Mouse (Mus musculus): Measurements from ENCODE around the gene Proser2.
"Not testable (repeated sequence)": the region's sequence is repeated elsewhere in the genome, so short reads cannot be mapped to it uniquely, and the experiment has no call there.

Proser2 gene

DNA sequence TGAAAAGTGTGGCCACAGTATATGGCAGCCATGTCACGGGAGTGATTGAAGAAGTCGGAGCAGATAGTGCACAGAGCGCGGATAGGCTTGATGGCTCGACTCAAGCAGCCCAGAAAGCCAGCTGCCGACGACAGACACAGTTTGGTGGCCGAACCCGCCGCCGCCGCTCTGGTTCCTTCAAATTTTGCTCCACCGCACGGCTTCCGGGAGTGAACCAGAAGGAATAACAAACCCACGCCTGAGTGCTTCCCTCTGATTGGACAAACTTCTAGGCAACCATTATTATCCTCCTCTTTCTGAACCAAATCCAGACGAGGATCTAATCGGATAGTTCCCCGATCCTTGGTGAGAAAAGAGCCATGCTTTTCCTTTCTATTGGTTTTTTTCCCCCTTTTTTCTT is 3.9 kb upstream of the Proser2 start:
- no peak for DNase-seq (ENCODE audit: extremely low spot score, low read depth, low spot score)

DNA sequence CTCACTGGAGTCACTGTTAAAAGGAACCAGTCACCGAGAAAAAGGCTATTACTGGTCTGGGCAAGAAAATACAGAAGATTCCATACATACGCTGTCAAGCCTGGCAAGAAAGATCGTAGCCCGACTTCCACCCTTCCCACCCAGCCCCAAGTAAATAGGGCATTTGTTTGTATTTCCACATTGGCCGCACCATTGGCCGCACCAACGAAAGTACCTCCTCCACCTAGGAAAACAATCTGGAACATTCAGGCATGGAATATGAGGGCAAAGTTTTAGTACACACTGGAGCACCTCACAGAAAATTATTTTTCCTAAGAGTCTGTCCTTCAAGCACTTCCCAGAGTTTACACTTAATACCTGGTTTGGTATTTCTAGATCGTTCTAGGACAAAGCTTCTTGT is 1.1 kb downstream of the Proser2 start:
- no peak for DNase-seq (ENCODE audit: extremely low spot score, low read depth, low spot score)

DNA sequence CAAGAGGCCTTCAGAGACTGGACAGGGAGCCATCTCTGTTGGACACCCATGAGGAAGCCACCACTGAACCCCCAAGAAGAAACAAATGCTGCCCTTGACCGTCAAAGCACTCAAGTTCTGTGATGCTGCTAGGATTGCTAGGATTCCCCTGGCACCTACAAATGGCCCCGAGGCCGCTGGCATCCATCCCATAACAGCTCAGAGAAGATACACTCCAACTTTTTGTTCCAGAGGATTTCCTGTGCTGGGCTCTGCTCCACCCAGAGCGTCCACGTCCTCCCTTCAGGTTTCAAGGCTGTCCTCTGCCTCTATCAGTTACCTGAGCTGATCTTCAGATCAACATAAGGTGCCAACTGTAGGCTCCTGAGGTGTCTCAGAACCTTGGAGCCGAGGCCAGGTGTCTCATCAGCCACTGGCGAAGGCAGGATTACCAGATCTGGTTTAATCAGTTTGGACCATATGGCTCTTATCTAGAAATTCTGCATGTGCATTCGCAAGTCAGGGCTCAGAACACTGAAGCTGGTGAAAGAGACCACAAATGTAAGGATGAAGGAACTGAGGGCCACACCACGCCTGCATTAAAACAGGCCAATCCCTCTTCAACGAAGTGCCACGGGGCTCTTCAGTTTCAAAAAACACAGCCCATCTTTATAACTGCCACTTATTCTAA is 1.7 kb downstream of the Proser2 start:
- no peak for DNase-seq (ENCODE audit: extremely low spot score, low read depth, low spot score)

DNA sequence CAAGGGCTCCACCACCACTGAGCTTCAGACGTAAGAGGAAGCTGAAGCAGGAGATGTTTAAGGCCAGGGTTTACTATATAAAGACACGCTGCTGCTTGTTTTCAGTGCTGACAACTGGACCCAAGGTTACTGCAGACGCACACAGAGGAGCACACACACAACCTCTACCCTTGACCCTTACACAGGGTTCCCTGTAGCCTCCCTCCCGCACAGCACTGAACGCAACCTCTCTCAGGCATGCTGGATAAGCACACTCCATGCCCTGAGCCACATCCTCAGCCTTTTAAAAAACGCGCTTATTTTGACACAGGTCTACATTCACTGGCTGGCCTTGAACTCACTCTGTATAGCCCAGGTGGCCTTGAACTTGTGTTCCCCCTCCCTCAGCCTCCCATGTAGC is 7.0 kb downstream of the Proser2 start:
- DNase-seq (ENCODE audit: extremely low spot score, low read depth, low spot score), result no peak

DNA sequence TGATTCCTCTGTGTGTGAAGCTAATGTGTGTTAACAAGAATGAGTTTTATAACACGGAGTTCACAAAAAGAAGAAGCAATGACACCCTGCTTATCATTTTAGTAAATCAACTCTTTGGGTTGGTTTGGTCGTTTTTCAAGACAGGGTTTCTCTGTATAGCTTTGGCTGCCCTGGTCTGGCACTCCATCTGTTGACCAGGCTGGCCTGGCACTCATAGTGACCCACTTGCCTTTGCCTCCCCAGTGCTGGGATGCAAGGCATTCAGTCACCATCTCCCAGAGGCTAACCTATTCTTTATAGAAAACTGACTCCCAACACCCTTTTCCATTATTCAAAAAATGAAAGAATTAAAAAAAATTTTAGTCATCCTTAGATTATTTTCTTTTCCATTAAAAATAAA is 8.9 kb downstream of the Proser2 start:
- no peak for DNase-seq (ENCODE audit: extremely low spot score, low read depth, low spot score)

DNA sequence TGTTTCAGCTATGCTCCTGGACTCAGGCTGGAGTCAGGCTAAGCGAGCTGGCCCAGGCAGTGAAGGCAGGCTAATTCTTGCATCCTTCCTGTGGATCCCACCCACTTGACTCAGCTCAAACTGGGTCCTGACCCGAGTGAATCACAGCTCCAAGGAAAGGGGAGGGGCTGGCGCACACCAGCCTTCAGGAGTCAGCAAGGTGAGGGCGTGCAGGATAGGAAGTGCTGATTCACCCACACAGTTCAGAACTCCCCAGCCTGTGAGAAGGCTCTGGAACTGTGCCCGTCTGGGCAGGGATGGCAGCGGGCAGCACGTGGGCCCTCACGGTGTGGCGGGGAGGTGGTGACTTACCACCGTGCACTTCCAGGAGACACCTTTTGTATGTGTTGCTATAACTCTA is 11.8 kb downstream of the Proser2 start:
- DNase-seq (ENCODE audit: extremely low spot score, low read depth, low spot score), result no peak

DNA sequence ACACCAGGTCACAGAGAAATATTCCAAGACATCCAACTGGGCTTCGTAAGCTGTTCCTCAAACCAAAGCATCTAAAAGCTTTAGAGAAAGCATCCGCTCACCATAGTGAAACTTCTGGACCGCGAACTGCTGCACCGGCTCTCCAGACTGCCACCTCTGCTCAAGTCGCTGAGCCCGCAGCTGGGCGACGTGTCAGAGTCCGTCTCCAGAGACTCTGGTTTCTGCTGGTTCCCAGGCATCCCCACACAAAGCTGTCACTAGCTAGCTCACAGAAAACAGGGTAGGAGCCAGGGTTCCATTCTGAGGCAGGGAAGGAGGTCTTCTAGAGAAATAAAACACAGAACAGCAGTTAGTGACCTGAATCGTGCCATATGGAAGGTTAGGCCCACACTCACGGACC is 16.2 kb downstream of the Proser2 start:
- no peak for DNase-seq (ENCODE audit: extremely low spot score, low read depth, low spot score)

DNA sequence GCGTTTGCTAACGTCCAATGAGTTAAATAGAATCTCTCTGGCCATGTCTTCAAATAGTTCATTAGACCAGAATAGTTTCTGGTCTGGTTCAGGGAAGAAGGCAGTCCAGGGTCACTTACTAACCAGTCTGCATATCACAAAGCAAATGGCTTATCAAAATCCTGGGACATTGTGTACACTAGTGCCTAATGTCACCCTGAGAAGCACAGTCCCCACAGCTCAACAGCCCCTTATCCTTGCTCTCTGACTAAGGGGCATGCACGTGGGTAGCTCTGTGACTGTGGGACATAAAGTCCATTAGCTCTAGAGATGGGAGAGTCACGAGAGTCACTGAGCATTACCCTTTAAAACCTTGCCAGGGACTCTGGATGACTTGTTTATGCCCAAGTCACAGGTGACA is 17.4 kb downstream of the Proser2 start:
- DNase-seq (ENCODE audit: extremely low spot score, low read depth, low spot score), result no peak

DNA sequence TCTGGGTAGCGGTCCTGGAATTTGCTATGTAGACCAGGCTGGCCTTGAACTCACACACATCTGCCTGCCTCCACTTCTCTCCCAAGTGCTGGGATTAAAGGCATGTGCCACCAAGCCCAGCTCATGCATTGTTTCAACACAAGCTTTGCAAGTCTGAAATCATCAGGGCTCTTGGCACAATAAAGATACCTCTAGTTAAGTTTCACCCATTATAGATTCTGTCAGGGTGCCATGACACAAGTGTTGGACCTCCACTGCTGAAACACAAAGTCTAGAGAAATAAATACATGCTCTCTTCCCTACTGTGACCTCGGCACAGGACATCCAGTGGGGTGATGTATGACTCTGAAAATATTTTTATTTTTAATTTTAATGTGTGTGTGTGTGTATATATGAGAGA is 24.6 kb downstream of the Proser2 start:
- no peak for DNase-seq (ENCODE audit: extremely low spot score, low read depth, low spot score)

DNA sequence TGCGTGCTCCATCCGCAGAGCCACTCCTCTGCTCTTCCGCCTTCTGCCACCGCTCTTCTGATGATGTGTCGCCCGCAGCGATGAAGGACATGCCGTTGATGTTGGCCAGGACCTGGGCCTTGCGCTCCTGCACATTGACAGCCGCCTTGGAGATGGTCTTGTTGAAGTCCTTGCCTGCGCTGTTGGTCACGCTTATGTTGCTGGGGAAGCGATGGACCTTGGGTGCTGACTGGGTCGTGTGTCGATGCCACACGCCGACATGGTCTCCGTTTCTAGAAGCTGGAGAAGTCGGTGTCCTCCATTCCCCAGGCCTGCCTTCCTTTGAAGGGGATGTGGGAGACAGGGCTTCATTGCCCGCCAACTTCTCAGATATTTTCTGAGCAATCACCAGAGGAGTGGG is 29.3 kb downstream of the Proser2 start:
- DNase-seq (ENCODE audit: extremely low spot score, low read depth, low spot score), result no peak

DNA sequence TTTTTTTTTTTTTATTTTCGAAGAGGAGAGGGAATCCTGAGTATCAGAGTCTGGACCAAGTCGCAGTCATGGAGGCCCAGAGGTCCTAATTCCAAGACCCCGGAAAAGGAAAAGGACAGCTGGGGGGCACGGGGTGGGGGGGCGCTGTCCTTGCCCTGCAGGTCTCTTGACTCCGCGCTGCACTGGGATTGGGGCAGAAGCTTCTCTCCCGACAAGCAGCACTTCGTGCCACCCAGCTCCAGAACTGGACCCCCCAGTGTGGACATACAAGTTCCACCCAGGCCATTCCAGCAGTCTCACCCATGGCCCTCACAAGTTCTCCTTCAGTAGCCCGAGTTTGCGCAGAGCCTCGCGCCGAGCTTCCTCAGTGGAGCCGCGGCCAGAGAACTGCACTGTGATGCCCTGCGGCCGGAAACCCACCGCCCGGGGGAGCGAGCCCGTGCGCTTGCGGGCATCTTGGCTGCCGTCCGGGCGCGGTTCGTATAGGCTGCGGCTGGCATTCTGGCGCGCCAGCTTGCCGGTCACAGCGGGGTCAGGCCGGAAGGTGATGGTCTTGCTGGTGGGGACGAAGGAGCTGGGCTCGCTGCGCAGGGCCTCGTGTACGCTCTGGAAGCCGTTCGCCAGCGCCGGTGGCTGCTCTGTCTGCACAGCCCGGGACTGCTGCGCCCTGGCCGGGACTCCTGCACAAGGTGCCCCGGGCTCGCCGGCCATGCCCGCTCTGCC is 29.8 kb downstream of the Proser2 start:
- DNase-seq (ENCODE audit: extremely low spot score, low read depth, low spot score), result no peak

DNA sequence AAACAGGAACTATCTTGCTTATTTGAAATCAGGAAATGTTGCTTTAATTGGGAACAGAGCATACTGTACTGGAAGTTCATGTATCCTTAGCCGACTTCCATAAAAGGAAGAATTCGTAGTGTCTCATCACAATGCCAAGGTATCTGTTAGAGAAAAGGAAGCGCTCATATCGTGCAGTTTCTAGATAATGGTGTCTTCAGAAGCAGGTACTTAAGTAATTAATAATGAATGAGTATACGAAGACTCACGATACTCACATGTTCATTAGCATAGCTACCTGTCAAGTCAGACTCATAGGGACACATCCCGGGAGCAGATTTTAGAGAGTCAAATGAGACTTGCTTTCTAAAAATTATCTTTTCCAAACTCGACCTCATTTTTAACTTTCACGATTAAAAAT is 30.6 kb downstream of the Proser2 start:
- DNase-seq (ENCODE audit: extremely low spot score, low read depth, low spot score), result no peak

DNA sequence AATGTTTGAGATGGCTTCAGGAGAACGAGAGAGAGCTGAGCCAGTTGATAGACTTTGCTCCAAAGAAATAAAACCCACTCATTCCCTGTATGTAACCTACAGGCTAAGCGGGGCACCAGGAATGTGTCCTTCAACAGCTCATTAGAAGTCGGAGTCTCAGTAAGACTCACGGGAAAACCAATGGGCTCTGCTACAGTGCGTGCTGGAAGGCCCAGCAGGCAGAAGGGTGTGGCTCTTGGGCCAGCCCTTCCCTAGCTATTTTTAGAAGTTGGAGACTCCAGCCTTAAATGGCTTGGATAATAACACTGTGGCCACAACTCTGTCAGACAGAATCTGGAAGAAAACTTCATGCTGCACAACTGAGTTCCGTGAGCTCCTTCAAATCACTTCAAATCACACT is 31.1 kb downstream of the Proser2 start:
- no peak for DNase-seq (ENCODE audit: extremely low spot score, low read depth, low spot score)

DNA sequence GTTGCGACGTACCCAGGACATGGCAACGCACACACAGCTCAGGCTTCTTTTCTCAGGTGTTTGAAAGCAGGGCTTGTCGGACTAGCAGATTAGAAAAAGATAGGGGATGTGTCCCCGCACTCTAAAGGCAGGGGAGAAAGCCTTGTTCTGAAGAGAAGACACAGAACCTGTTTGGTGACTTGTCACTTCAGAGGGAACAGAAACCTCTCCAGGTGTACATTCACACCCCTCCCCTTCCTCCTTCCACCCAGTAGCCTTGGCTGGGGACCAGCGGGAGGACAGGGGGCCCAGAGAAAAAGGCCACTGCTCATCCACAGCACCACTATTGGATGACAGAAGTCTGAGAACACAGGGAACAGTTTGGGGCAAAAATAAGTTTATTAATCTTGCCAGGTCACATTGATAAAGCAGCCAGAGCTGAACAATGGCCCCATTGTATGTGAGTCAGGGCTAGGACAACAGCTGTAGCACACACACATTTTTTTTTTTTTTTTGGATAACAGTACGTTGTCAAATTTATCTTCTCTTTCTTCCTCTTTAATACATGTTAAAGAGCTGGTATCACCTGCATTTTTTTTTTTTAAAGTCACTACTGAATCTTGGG is 32.8 kb downstream of the Proser2 start:
- no peak for DNase-seq (ENCODE audit: extremely low spot score, low read depth, low spot score)

DNA sequence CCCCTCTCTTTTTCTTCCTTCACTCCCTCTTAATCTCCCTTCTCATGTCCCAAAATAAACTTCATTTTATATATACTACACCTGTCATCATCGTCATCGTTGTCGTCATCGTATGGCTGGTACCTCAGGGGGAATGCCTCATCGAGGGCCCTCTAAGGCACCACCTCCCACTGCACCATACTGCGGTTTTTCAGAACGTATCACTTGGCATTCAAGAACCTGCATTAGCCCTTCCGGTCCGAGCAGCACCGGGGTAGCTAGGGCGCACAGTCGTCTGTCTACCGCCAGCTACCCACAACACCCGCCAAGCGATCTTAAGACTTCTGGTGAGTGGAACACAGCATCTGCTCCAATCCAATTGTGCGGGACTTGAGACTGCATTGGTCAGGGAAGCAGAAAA is 40.1 kb downstream of the Proser2 start:
- DNase-seq (ENCODE audit: extremely low spot score, low read depth, low spot score), result not testable (repeated sequence)

DNA sequence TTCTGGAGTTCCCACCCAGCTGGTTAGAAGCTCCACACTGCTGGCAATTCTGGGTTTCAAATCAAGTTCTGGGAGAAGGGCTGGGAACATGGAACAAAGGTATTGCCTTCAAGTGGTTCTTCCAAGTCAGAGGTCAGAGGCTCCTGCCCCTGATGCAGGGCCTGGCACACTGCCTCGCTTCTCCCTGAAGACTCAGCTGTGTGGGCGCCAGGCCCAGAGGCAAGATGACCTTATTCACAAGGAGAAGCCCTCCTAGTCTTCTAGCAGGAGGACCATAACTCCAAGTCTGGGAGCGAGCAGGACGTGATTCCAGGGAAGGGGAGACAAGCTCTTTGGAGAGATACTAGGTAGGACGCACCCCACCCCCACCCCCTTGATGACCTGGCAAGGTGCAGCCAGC is 42.9 kb downstream of the Proser2 start:
- DNase-seq (ENCODE audit: extremely low spot score, low read depth, low spot score), result no peak

DNA sequence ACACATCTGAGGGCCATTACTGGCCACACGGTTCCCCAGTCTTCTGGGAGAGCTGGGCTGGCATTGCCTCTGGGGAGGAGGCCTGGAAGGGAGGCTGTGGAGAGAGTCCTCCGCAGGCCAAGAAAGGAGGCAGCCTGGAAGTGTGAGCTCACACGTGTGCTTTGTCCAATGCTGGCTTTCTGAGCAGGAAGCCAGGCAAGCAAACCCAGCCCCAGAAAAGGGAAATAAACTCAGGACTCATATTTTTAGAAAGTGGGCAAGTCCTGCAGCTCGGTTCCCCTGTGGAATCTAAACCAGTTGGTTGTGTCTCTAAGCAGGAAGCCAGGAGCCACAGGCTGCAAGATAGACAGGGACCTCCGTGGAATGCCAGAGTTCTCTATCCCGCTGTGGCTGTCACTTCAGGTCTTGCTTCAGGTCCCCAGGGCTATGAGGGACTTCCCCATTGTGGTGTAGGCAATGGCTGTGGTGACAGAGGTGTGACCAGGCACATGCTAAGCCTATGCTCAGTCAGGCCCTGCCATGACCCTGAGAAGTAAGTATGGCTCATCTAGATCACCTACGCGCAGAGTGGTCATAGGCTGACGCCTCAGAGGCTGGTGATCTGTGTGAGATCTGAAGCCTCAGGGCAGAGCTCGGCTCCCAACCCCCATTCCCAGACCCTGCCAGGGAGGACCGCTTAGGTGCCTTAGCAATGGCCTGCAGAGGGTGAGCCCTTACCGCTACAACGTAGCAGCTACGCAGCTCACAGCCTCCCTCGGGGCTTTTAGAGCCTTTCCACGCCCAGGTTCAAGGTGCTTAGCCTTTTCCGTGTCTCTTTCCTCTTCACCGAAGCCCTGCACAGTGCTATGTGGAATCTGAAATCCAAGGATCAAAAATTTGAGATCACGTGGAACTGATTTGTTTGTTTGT is 44.1 kb downstream of the Proser2 start:
- no peak for DNase-seq (ENCODE audit: extremely low spot score, low read depth, low spot score)

DNA sequence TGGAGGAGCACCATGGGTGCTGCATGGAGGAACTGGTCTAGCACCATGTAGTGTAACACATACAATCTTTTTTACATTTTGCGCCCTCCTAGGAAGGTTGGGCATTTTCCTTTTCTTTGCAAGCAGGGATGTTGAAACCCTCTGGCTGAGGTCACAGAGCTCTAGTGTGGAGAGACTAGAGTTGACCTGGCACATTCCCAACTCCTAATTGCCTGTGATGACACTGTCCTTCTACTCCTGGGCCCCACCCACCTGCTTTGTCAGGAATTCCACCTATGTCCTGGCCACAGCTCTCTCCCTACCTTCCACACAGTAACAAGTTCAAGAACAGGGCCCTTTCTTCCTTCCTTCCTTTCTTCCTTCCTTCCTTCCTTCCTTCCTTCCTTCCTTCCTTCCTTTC is 46.3 kb downstream of the Proser2 start:
- no peak for DNase-seq (ENCODE audit: extremely low spot score, low read depth, low spot score)

DNA sequence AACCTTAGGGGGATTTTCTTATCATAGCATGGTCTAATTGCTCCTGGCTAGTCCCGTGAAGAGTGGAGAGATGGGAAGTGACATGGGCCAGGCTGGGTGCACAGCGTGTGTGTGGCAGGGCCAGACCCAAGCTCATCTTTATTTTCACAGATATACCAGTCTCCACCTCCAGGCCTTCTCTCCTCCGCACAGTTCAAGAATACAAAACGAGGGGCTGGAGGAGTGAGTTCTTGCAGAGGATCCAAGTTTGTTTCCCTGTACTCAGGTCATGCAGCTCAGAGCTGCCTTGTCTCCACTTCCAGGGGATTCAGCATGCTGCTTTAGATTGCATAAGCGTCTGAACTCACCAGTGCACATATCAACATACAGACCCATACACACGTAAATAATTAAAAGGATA is 47.4 kb downstream of the Proser2 start:
- no peak for DNase-seq (ENCODE audit: extremely low spot score, low read depth, low spot score)

DNA sequence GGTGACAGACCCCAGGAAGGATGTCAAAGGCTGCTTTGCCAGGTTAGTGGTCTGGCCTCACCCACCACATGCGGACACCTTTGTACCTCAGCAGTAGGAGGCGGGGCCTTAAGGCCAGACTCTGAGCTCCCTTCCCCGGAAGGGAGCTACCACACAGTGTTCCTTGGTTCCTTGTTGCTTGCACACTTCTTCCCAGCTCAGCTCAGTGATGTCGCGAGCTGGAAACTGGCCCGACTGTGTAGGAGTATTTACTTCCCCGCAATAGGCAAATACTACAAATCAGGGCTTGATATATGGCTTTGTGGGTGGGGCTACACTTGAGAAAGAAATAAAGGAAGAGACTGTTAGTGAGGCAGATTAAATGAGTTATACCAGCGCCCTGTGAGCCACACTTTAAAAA is 48.9 kb downstream of the Proser2 start:
- no peak for DNase-seq (ENCODE audit: extremely low spot score, low read depth, low spot score)

DNA sequence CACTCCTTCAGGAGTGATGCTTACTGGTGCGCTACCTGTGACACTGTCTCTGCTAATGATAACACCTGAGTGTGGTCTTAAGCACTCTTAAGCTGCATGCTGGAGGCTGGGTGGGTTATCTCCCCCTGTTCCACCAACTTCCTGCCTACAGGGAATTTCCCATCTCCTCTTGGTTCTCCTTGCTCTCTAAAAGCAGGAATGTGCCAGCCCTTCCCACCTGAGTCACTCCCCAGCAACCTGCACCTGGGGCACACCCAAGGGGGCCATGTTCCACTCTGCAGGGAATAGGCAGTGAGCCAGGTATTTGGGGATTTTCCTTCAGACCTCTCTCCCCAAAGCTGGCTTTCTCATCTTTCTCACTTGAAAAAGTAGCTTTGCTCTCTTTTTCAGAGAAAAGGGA is 50.0 kb downstream of the Proser2 start:
- DNase-seq (ENCODE audit: extremely low spot score, low read depth, low spot score), result no peak

DNA sequence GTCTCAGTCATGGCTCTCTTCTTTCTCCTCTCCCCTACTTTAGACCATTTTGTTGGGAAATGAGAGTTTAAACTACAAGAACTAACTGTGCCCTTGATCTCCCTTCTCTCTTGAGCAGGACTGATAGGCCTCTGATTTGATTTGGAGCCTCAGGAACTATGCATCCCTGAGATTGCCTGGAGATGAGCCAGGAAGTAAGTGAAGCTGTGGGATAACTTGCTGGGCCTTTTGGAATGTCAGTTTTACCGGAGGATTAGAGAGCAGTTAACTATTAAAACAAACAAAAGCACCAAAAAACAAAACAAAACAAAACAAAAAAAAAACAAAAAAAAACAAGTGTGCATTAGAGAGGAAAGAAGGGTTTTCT is 54.5 kb downstream of the Proser2 start:
- DNase-seq (ENCODE audit: extremely low spot score, low read depth, low spot score), result no peak

All from hindlimb bud, embryonic 11.5 days (tissue).